Mouse (Mus musculus): ENCODE data around the gene Nags.

- no peak for TF ChIP-seq POLR2A (IDR thresholded peaks at IDR 0.05; ENCODE audit: borderline replicate concordance, extremely low read depth, low read depth, low read length)
- TF ChIP-seq CTCF (IDR thresholded peaks at IDR 0.05; ENCODE audit: insufficient read depth, low read length), result no peak
Observed at GRCm38 (mm10) chr11:102185677-102186076, 40.4 kb downstream of the Nags start.
